Mouse (Mus musculus): ENCODE data around the gene 2210016F16Rik.
A peak's percentile ranks its signal among the peaks of the same experiment; 100 is the strongest.
"Not testable (repeated sequence)": the region's sequence is repeated elsewhere in the genome, so short reads cannot be mapped to it uniquely, and the experiment has no call there.

The 2210016F16Rik gene

GRCm38 (mm10) chr13:58384779-58385546, at the start of gene 2210016F16Rik:
2210016F16Rik (minus strand) TSS chr13:58385225.
- peak; percentile 26 to 61 for DNase-seq (ENCODE audit: low read depth in 1 of 2, low spot score in 2 of 2)

- no peak for DNase-seq (ENCODE audit: low read depth in 1 of 2, low spot score in 2 of 2)
Observed at GRCm38 (mm10) chr13:58423061-58423660, 38.1 kb upstream of the 2210016F16Rik start.

GRCm38 (mm10) chr13:58422242-58422641, 37.2 kb upstream of the 2210016F16Rik start:
- DNase-seq (ENCODE audit: low read depth in 1 of 2, low spot score in 2 of 2): no peak

- no peak for DNase-seq (ENCODE audit: low read depth in 1 of 2, low spot score in 2 of 2)
Observed at GRCm38 (mm10) chr13:58421026-58421425, 36.0 kb upstream of the 2210016F16Rik start.

GRCm38 (mm10) chr13:58419266-58419665, 34.2 kb upstream of the 2210016F16Rik start:
- DNase-seq (ENCODE audit: low read depth in 1 of 2, low spot score in 2 of 2): no peak

GRCm38 (mm10) chr13:58418656-58419055, 33.6 kb upstream of the 2210016F16Rik start:
- no peak for DNase-seq (ENCODE audit: low read depth in 1 of 2, low spot score in 2 of 2)

- no peak for DNase-seq (ENCODE audit: low read depth in 1 of 2, low spot score in 2 of 2)
Observed at GRCm38 (mm10) chr13:58415838-58416237, 30.8 kb upstream of the 2210016F16Rik start.

- DNase-seq (ENCODE audit: low read depth in 1 of 2, low spot score in 2 of 2): no peak
Observed at GRCm38 (mm10) chr13:58415374-58415773, 30.3 kb upstream of the 2210016F16Rik start.

- no peak for DNase-seq (ENCODE audit: low read depth in 1 of 2, low spot score in 2 of 2)
Observed at GRCm38 (mm10) chr13:58411073-58411472, 26.0 kb upstream of the 2210016F16Rik start.

GRCm38 (mm10) chr13:58403243-58403642, 18.2 kb upstream of the 2210016F16Rik start, which contains the start of gene Hnrnpk:
Hnrnpk (minus strand) TSS chr13:58403343.
- DNase-seq (ENCODE audit: low read depth in 1 of 2, low spot score in 2 of 2): not testable (repeated sequence)

GRCm38 (mm10) chr13:58402744-58403110, 17.7 kb upstream of the 2210016F16Rik start:
- DNase-seq (ENCODE audit: low read depth in 1 of 2, low spot score in 2 of 2): no peak

GRCm38 (mm10) chr13:58402003-58402743, 17.1 kb upstream of the 2210016F16Rik start, which contains the start of gene Rmi1:
Rmi1 (plus strand) TSS chr13:58402248.
- peak; percentile 93 to 99 for DNase-seq (ENCODE audit: low read depth in 1 of 2, low spot score in 2 of 2)

GRCm38 (mm10) chr13:58401135-58402002, 16.3 kb upstream of the 2210016F16Rik start:
- DNase-seq (ENCODE audit: low read depth in 1 of 2, low spot score in 2 of 2): peak; percentile 14 to 56

GRCm38 (mm10) chr13:58400576-58400975, 15.6 kb upstream of the 2210016F16Rik start:
- DNase-seq (ENCODE audit: low read depth in 1 of 2, low spot score in 2 of 2): no peak

GRCm38 (mm10) chr13:58397651-58398050, 12.6 kb upstream of the 2210016F16Rik start:
- no peak for DNase-seq (ENCODE audit: low read depth in 1 of 2, low spot score in 2 of 2)

GRCm38 (mm10) chr13:58394392-58394791, 9.4 kb upstream of the 2210016F16Rik start:
- not testable (repeated sequence) for DNase-seq (ENCODE audit: low read depth in 1 of 2, low spot score in 2 of 2)

- no peak for DNase-seq (ENCODE audit: low read depth in 1 of 2, low spot score in 2 of 2)
Observed at GRCm38 (mm10) chr13:58389324-58389951, 4.4 kb upstream of the 2210016F16Rik start.

- DNase-seq (ENCODE audit: low read depth in 1 of 2, low spot score in 2 of 2): no peak
Observed at GRCm38 (mm10) chr13:58388379-58388778, 3.4 kb upstream of the 2210016F16Rik start.

- peak in 1 of 2 experiments; percentile 58 for DNase-seq (ENCODE audit: low read depth in 1 of 2, low spot score in 2 of 2)
Observed at GRCm38 (mm10) chr13:58387948-58388347, 2.9 kb upstream of the 2210016F16Rik start.

GRCm38 (mm10) chr13:58385547-58385920, 509 bp upstream of the 2210016F16Rik start:
- DNase-seq (ENCODE audit: low read depth in 1 of 2, low spot score in 2 of 2): no peak

Data from monocyte, adult 2 months (primary cell).